Mouse (Mus musculus): Measurements from ENCODE around the gene Cd82. TPM values are rescaled to one million over a fixed set of nuclear protein-coding genes. Genes with fewer than 3 reads are reported as not detected.

Cd82 gene
- polyA plus RNA-seq, 1 experiment, result 209 TPM

DNA sequence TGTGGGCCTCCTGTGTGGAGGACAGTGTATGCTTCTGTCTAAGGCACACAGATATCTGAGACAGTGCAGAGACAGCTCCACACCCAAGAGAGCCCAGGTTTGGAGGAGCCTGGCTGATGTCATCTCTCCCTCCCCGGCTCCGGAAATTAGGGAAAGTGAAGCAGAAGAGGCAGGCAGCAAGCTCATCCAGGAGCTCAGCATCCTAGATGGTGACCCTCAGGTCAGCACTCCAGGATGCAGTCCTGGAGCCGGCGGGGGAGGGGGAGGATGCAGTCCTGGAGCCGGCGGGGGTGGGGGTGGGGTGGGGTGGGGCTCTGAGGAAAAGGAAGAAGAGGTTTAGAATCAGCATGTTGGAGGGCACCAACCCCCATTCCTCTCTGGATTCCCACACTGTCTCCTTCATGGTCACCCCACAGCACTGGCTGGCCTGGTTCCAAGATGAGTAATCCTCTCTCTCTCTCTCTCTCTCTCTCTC lies 90.8 kb downstream of the Cd82 start:
- Histone ChIP-seq H3K4me1 (ENCODE audit: control insufficient read depth, insufficient read depth, insufficient read length) (no peaks in the 10 kb centered on the region), H3K27me3 (ENCODE audit: control insufficient read depth, insufficient read depth, low read length) (no peaks in the 10 kb centered on the region)
- WGBS, result 56% methylated on average over 6 of the region's 6 CpGs

More for the DNA sequence above, 90.8 kb downstream of the Cd82 start:
- Histone ChIP-seq H3K27ac (ENCODE audit: insufficient read depth, low read length) (no peak overlapping the region), H3K36me3 (ENCODE audit: control insufficient read depth, insufficient read depth, low read length) (no peaks in the 10 kb centered on the region), H3K4me3 (ENCODE audit: extremely low read depth, insufficient read depth, insufficient read length) (no peak overlapping the region)
- TF ChIP-seq POLR2A (IDR thresholded peaks at IDR 0.05; ENCODE audit: low read depth, low read length) (no peak), CTCF (IDR thresholded peaks at IDR 0.05; ENCODE audit: extremely low read depth, insufficient read depth, insufficient read length, insufficient replicate concordance) (no peak)
- no peak for DNase-seq (ENCODE audit: low read depth in 1 of 2, low spot score in 2 of 2)

Other genes starting within 250 kb of the Cd82 start
- 10.3 and 10.6 TPM in 2 replicates for gene Tspan18, start 128.6 kb downstream of the Cd82 start, polyA plus RNA-seq (2012; rRNA removed)
- gene Gm10803, start 97.4 kb upstream of the Cd82 start, polyA plus RNA-seq (2012; rRNA removed), result not detected in 2 replicates
- gene Alx4, start 179.2 kb upstream of the Cd82 start, polyA plus RNA-seq (2012; rRNA removed), result 0.79 and 0.83 TPM in 2 replicates

Measured in spleen, adult 2 months (tissue).